Mouse (Mus musculus) heart, adult 2 months (tissue): ENCODE measurements around the gene Ehbp1l1. TPM values are rescaled to one million over a fixed set of nuclear protein-coding genes. Genes with fewer than 3 reads are reported as not detected.

Experiments used
- DNase-seq, 2 experiments: peaks; one replicate each; pipeline ENCODE4 v3.0.0; 2021
- H3K27ac ChIP-seq: fragments of 200-600 bp; 2 replicates; pipeline ENCODE4 v1.8.1; 2022
- H3K27me3 ChIP-seq: fragments of 200-500 bp; 2 replicates; pipeline ENCODE4 v1.6.1; 2012; ENCODE audit warnings: mild to moderate bottlenecking, low read length, inconsistent platforms, mixed read lengths; ENCODE audit not compliant: control insufficient read depth, insufficient read depth
- H3K36me3 ChIP-seq: fragments of 200-500 bp; 2 replicates; pipeline ENCODE4 v1.6.1; 2012; ENCODE audit warnings: low read length, inconsistent platforms; ENCODE audit not compliant: control insufficient read depth, insufficient read depth
- H3K4me1 ChIP-seq: fragments of 200-500 bp; 2 replicates; pipeline ENCODE4 v1.6.1; 2011; ENCODE audit warnings: low read length; ENCODE audit not compliant: control insufficient read depth, insufficient read depth
- H3K4me3 ChIP-seq: fragments of 200-600 bp; 2 replicates; pipeline ENCODE4 v1.8.1; 2022
- H3K79me2 ChIP-seq: fragments of 200-500 bp; replicated peaks from 2 replicates; pipeline ENCODE4 v1.6.1; 2012; ENCODE audit warnings: mild to moderate bottlenecking, inconsistent platforms, low read length, moderate library complexity, mixed read lengths; ENCODE audit not compliant: control insufficient read depth, insufficient read depth
- H3K9ac ChIP-seq: fragments of 200-500 bp; 2 replicates; pipeline ENCODE4 v1.6.1; 2012; ENCODE audit warnings: low read depth, mild to moderate bottlenecking, control low read depth, inconsistent platforms, low read length, mixed read lengths
- CTCF ChIP-seq: fragments of 200-600 bp; IDR thresholded peaks from 2 replicates; pipeline ENCODE4 v1.8.1; 2022; ENCODE audit warnings: antibody characterized with exemption, mild to moderate bottlenecking, moderate library complexity
- EP300 ChIP-seq: fragments of 200-500 bp; IDR thresholded peaks from 2 replicates; pipeline ENCODE4 v1.6.1; 2011; ENCODE audit warnings: low read depth, low read length, control low read depth; ENCODE audit not compliant: insufficient read depth
- POLR2A ChIP-seq: fragments of 200-500 bp; IDR thresholded peaks from 2 replicates; pipeline ENCODE4 v1.6.1; 2011; ENCODE audit warnings: mild to moderate bottlenecking, low read depth, low read length, control low read depth; ENCODE audit not compliant: insufficient read depth
- WGBS: fragments of 180-500 bp; shearing (Covaris S2); methylation state at CpG from one replicate; pipeline ENCODE4 v1.1.7; 2018; 5-methylcytosine and 5-hydroxymethylcytosine counted together
- intact Hi-C: fragments of 180-260 bp; cut with DNase I; formaldehyde crosslinking; loops from one replicate; pipeline ENCODE4 v1.15.1; 2025
- microRNA-seq, 2 experiments: library from miRNA; unstranded; fragments of <30 nt; microRNA quantifications; one replicate each; pipeline ENCODE4 v1.2.0; 2021
- polyA plus RNA-seq: library from polyadenylated mRNA; depleted of rRNA; stranded (reverse); fragments of >200 nt; gene quantifications from 2 replicates; pipeline ENCODE4 v1.2.3, GENCODE M21; 2012; rRNA removed
- total RNA-seq, 2 experiments: library from RNA; stranded (reverse); gene quantifications; 2 replicates each; pipeline ENCODE4 v1.2.3; 2021

Gene Ehbp1l1
- total and polyA plus RNA-seq, 3 experiments, result 100 to 137 (median 128) TPM

GRCm38 (mm10) chr19:5662310-5662709 is 63.8 kb downstream of the Ehbp1l1 start:
- WGBS, result 38% methylated on average over 8 of the region's 8 CpGs
- Histone ChIP-seq H3K9ac (peak overlapping the region; percentile 67), H3K4me1 (peaks cover 10% of the 10 kb centered on the region), H3K4me3 (peak overlapping the region; percentile 70), H3K36me3 (no peaks in the 10 kb centered on the region), H3K79me2 (0 out of 2 replicates have a peak, but pooled peaks cover 2% of the 10 kb centered on the region), H3K27ac (peak overlapping the region; percentile 86), H3K27me3 (no peaks in the 10 kb centered on the region)
- TF ChIP-seq EP300 (no peak), POLR2A (no peak), CTCF (no peak)
- intact Hi-C loops, result loop anchor here (2.0 kb wide), 3 partner anchors 14 to 52 kb away; partner anchors contain the start of genes Kat5 and Rela
- peak in 1 of 2 experiments; percentile 40 for DNase-seq

DNA sequence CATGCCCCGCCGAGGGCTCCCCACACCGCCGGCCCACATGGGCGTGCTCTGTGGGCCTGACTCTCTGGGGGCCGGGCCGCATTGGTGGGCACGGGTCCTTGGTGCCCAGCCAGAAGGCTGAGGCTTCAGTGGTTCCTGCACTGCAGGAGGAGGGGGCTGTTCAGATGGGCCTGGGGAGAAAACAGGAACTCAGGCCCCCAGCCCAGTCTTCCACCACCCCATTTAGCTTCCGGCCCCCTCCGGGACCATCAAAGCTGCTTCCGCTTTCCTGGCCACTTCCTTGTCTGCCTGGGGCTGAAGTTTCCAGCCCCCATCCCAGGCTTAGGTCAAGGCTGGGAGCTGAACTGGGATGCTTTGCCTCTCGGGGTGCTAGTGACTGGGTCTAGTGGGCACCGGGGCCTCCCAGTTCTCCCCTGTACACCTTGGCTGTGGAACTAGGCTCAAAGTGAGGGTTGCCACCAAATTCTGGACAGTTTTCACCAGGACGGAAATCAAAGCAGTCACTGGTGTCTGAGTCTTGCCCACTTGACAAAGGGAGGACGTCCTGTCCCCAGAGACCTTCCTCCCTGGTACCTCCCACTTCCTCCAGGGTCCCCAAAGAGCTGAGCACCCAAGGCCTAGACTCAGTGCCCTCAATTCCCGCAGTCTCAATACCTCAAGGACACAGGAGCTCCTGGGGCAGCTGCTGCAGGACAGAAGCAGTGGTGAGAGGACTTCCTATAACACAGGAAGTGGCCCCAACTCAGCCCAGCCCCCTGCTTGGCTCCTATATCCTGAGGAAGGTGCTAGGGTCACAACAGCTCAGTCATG is 65.0 kb downstream of the Ehbp1l1 start:
- Histone ChIP-seq H3K4me1 (peaks cover 10% of the 10 kb centered on the region), H3K27ac (peak overlapping the region; percentile 86), H3K79me2 (0 out of 2 replicates have a peak, but pooled peaks cover 2% of the 10 kb centered on the region), H3K4me3 (peak overlapping the region; percentile 45), H3K27me3 (no peaks in the 10 kb centered on the region), H3K36me3 (no peaks in the 10 kb centered on the region), H3K9ac (peak overlapping the region; percentile 65)
- WGBS, result 39% methylated on average over 16 of the region's 16 CpGs
- DNase-seq, result peak; percentile 67 to 81
- TF ChIP-seq POLR2A (peak; percentile 36; the same call in 1 of the 2 replicates), CTCF (no peak), EP300 (no peak; the same call in 1 of the 2 replicates)
- intact Hi-C loops, result loop anchor here (2.0 kb wide), 1 partner anchor 18 kb away; no protein-coding TSS in a partner anchor

Small RNA genes within 50 kb of the gene (microRNA-seq; reads per million reads assigned to microRNA genes)
- 0 reads per million in 2 experiments for gene Mir6987

Other genes with a start within 250 kb of the Ehbp1l1 start
- gene Mus81, start 237.9 kb downstream of the Ehbp1l1 start, total RNA-seq, result 10 to 100 TPM; 18.6 to 21.6 TPM
- gene Mus81, start 237.9 kb downstream of the Ehbp1l1 start, polyA plus RNA-seq, result 36.4 and 38.6 TPM in 2 replicates
- gene Cfl1, start 235.9 kb downstream of the Ehbp1l1 start, total RNA-seq, result 100 to 1,000 TPM; 169 to 194 TPM
- 160 and 206 TPM in 2 replicates for gene Cfl1, start 235.9 kb downstream of the Ehbp1l1 start, polyA plus RNA-seq
- gene 1700020D05Rik, start 222.5 kb downstream of the Ehbp1l1 start, total RNA-seq, result under 1 TPM; 0.82 to 0.89 TPM
- gene 1700020D05Rik, start 222.5 kb downstream of the Ehbp1l1 start, polyA plus RNA-seq, result 0.70 and 0.85 TPM in 2 replicates
- 1 to 10 TPM; 3.9 to 5.2 TPM for gene Snx32, start 215.8 kb downstream of the Ehbp1l1 start, total RNA-seq
- gene Snx32, start 215.8 kb downstream of the Ehbp1l1 start, polyA plus RNA-seq, result 11.4 and 13.0 TPM in 2 replicates
- gene Ovol1, start 165.7 kb downstream of the Ehbp1l1 start, total RNA-seq, result not detected
- gene Ovol1, start 165.7 kb downstream of the Ehbp1l1 start, polyA plus RNA-seq, result 0.04 TPM in 1 of 2 replicates, not detected in the other
- 1 to 10 TPM; 3.0 to 3.3 TPM for gene Ap5b1, start 158.3 kb downstream of the Ehbp1l1 start, total RNA-seq
- gene Ap5b1, start 158.3 kb downstream of the Ehbp1l1 start, polyA plus RNA-seq, result 3.0 and 3.1 TPM in 2 replicates
- 10 to 100 TPM; 50.2 to 58.6 TPM for gene Rnaseh2c, start 124.4 kb downstream of the Ehbp1l1 start, total RNA-seq
- 18.7 and 37.1 TPM in 2 replicates for gene Rnaseh2c, start 124.4 kb downstream of the Ehbp1l1 start, polyA plus RNA-seq
- gene Kat5, start 116.1 kb downstream of the Ehbp1l1 start, total RNA-seq, result 10 to 100 TPM; 27.0 to 27.5 TPM
- 36.1 and 56.9 TPM in 2 replicates for gene Kat5, start 116.1 kb downstream of the Ehbp1l1 start, polyA plus RNA-seq
- gene Rela, start 88.8 kb downstream of the Ehbp1l1 start, total RNA-seq, result 10 to 100 TPM; 26.8 to 32.5 TPM
- gene Rela, start 88.8 kb downstream of the Ehbp1l1 start, polyA plus RNA-seq, result 39.8 and 57.2 TPM in 2 replicates
- gene Sipa1, start 62.6 kb downstream of the Ehbp1l1 start, total RNA-seq, result 10 to 100 TPM; 19.9 to 23.5 TPM
- gene Sipa1, start 62.6 kb downstream of the Ehbp1l1 start, polyA plus RNA-seq, result 37.7 and 39.9 TPM in 2 replicates
- gene Map3k11, start 37.6 kb downstream of the Ehbp1l1 start, total RNA-seq, result 10 to 100 TPM; 20.8 to 23.2 TPM
- 31.5 and 31.9 TPM in 2 replicates for gene Map3k11, start 37.6 kb downstream of the Ehbp1l1 start, polyA plus RNA-seq
- gene Pcnx3, start 37.4 kb downstream of the Ehbp1l1 start, total RNA-seq, result 10 to 100 TPM; 17.5 to 18.6 TPM
- gene Pcnx3, start 37.4 kb downstream of the Ehbp1l1 start, polyA plus RNA-seq, result 33.6 and 40.1 TPM in 2 replicates
- gene Kcnk7, start 21.9 kb downstream of the Ehbp1l1 start, total RNA-seq, result not detected
- gene Kcnk7, start 21.9 kb downstream of the Ehbp1l1 start, polyA plus RNA-seq, result not detected in 2 replicates
- 10 to 100 TPM; 24.2 to 26.3 TPM for gene Fam89b, start 3.3 kb upstream of the Ehbp1l1 start, total RNA-seq
- 75.7 and 80.7 TPM in 2 replicates for gene Fam89b, start 3.3 kb upstream of the Ehbp1l1 start, polyA plus RNA-seq
- 10 to 100 TPM; 30.7 to 34.2 TPM for gene Ltbp3, start 14.6 kb upstream of the Ehbp1l1 start, total RNA-seq
- gene Ltbp3, start 14.6 kb upstream of the Ehbp1l1 start, polyA plus RNA-seq, result 61.3 and 61.5 TPM in 2 replicates
- 10 to 100 TPM; 57.2 to 70.0 TPM for gene Scyl1, start 45.1 kb upstream of the Ehbp1l1 start, total RNA-seq
- gene Scyl1, start 45.1 kb upstream of the Ehbp1l1 start, polyA plus RNA-seq, result 95.6 and 113 TPM in 2 replicates
- 1 to 10 TPM; 7.7 to 8.4 TPM for gene Frmd8, start 149.0 kb upstream of the Ehbp1l1 start, total RNA-seq
- gene Frmd8, start 149.0 kb upstream of the Ehbp1l1 start, polyA plus RNA-seq, result 7.0 and 9.3 TPM in 2 replicates
- gene Slc25a45, start 151.5 kb upstream of the Ehbp1l1 start, total RNA-seq, result 1 to 10 TPM; 2.8 TPM
- 7.9 and 8.2 TPM in 2 replicates for gene Slc25a45, start 151.5 kb upstream of the Ehbp1l1 start, polyA plus RNA-seq
- under 1 TPM; 0.14 to 0.47 TPM for gene Tigd3, start 167.8 kb upstream of the Ehbp1l1 start, total RNA-seq
- gene Tigd3, start 167.8 kb upstream of the Ehbp1l1 start, polyA plus RNA-seq, result 0.25 and 0.67 TPM in 2 replicates
- gene Dpf2, start 186.7 kb upstream of the Ehbp1l1 start, total RNA-seq, result 10 to 100 TPM; 82.3 to 83.5 TPM
- 71.8 and 104 TPM in 2 replicates for gene Dpf2, start 186.7 kb upstream of the Ehbp1l1 start, polyA plus RNA-seq
- 1 to 10 TPM; 8.0 to 8.4 TPM for gene Cdc42ep2, start 198.5 kb upstream of the Ehbp1l1 start, total RNA-seq
- 11.7 and 19.0 TPM in 2 replicates for gene Cdc42ep2, start 198.5 kb upstream of the Ehbp1l1 start, polyA plus RNA-seq
- gene Pola2, start 237.9 kb upstream of the Ehbp1l1 start, total RNA-seq, result 10 to 100 TPM in 1 of 2 experiments, 1 to 10 TPM in 1; 8.6 to 10.9 TPM
- gene Pola2, start 237.9 kb upstream of the Ehbp1l1 start, polyA plus RNA-seq, result 27.9 and 38.7 TPM in 2 replicates